In the genomic region with DNA sequence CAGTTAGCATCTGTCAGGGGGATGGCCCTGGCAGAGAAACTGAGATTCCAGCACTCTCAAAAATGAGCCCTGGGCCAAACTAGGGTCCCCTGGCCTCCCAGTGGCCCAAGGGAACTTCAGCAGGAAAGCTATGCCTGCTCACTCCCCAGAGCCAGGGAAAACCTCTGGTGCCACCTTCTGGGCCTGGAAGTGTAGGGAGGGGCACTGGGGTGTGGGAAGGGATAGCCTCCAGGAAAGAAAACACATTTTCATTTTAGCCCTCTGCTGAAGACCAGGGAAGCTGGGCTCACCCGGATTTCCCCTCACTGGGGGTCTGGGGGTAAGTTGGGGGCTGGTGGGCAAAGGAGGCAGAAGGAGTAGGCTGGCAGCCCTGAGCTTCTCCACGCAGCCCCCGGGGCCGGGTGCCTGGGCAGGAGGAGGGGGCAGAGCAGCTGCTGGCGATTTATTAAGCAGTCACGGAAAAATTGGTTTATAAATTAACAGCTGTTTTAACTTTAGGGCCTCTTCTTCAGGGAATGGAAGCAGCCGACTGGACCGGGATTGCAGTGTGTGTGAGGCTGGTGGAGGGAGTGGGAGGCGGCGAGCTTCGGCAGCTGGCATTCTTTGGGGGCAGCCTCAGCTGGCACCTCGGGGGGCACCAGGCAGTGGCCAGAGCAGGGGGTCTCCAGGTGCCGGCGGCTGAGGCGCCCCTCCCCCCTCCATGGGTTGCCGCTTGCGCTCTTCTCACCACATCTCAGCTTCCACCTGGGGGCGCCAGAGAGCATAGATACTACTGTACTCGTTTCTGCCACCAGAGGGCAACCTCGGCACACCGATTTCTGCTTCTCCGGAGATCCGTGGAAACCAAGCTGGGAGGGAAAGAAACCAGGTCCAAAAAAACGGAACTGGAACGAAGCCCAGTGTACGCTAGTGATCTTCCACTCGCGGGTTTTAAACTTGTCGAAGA, we compare ENCODE assay signal across 8 mouse cellular contexts. TPM values are rescaled to one million over a fixed set of nuclear protein-coding genes. Genes with fewer than 3 reads are reported as not detected.
DNase-seq lines count a peak whose midpoint lies in the region; ATAC-seq and TF ChIP-seq lines count a peak whose summit lies in the region.

No protein-coding gene starts in this region.

- CTCF ChIA-PET in Patski (lab: Charles Lee) = interaction anchor here (0.6 to 4.6 kb wide), 41 partner anchors 8 to 330 kb away, joined by 3 to 75 read pairs (median 6); a partner anchor contains a TSS

- peaks cover 6% of the 10 kb centered on the region for H3K27me3 ChIP-seq in Patski
- peaks cover 56% of the 10 kb centered on the region for H3K27me3 ChIP-seq in hindbrain, embryonic 15.5 days

- peaks cover 49% of the 10 kb centered on the region for H3K4me1 ChIP-seq in hindbrain, embryonic 15.5 days (replicated peaks)

- POLR2A ChIA-PET in Patski (lab: Charles Lee) = interaction anchor here (0.7 to 2.2 kb wide), 4 partner anchors 14 to 46 kb away, joined by 3 to 7 read pairs (median 4); a partner anchor contains a TSS

- no peaks in the 10 kb centered on the region for H3K9me3 ChIP-seq in hindbrain, embryonic 15.5 days

- WGBS in hindbrain, embryonic 15.5 days = 1% methylated on average over 29 of the region's 29 CpGs

- in situ Hi-C loops in Patski (cut with MboI; ENCODE audit: low pct_unique_long_range_greater_than_20kb) = loop anchor here (5.0 kb wide), 1 partner anchor 95 kb away; a partner anchor contains a TSS

- H3K27ac ChIP-seq in hindbrain, embryonic 15.5 days (replicated peaks) = 0 out of 2 replicates have a peak overlapping the region, but pooled peaks have one; percentile 1

- peak; percentile 49 for ATAC-seq in Patski
- peak; percentile 27; the same call in 1 of the 2 replicates for ATAC-seq in hindbrain, embryonic 15.5 days (ENCODE audit: low FRiP score, low read depth)

- H3K4me2 ChIP-seq in hindbrain, embryonic 15.5 days = peak overlapping the region; percentile 56

- H3K9ac ChIP-seq in hindbrain, embryonic 15.5 days = no peak overlapping the region

- H3K4me3 ChIP-seq in hindbrain, embryonic 15.5 days = peak overlapping the region; percentile 30

- peak; percentile 100 for TF ChIP-seq CTCF in Patski (IDR thresholded peaks at IDR 0.05)

- no peaks in the 10 kb centered on the region for H3K36me3 ChIP-seq in hindbrain, embryonic 15.5 days

- DNase-seq in Patski (ENCODE audit: low read depth, low spot score) = no peak
- DNase-seq in cerebellum, postnatal 25 days = peak; percentile 97 to 100
- peak; percentile 100 for DNase-seq in frontal cortex, postnatal 36 days (ENCODE audit: low spot score in 2 of 2)
- DNase-seq in left cerebral cortex, adult 11 months (ENCODE audit: low spot score) = peak; percentile 93
- peak; percentile 96 for DNase-seq in lung, postnatal 36 days
- DNase-seq in retina, postnatal 1 day = peak; percentile 92
- DNase-seq in urinary bladder, adult 18-20 months (ENCODE audit: low spot score in 2 of 2) = peak; percentile 85 to 99

RNA-seq across cellular contexts. Expression of a gene that starts 5.9 kb away (rescaled TPM):
- polyA plus RNA-seq in Patski (2021) = 19.2 TPM
- 6.1 and 6.9 TPM in 2 replicates for polyA plus RNA-seq in hindbrain, embryonic 15.5 days (2015; fragmentation: Nextera tagmentation; extraction: Ambion mirVana)

RNA-seq across cellular contexts. Expression of a gene that starts 12.8 kb away (rescaled TPM):
- polyA plus RNA-seq in Patski (2021) = not detected
- 20.9 and 28.6 TPM in 2 replicates for polyA plus RNA-seq in hindbrain, embryonic 15.5 days (2015; fragmentation: Nextera tagmentation; extraction: Ambion mirVana)

RNA-seq across cellular contexts. Expression of a gene that starts 15.9 kb away (rescaled TPM):
- polyA plus RNA-seq in Patski (2021) = 46.3 TPM
- 36.5 and 40.3 TPM in 2 replicates for polyA plus RNA-seq in hindbrain, embryonic 15.5 days (2015; fragmentation: Nextera tagmentation; extraction: Ambion mirVana)

RNA-seq across cellular contexts. Expression of a gene that starts 41.3 kb away (rescaled TPM):
- polyA plus RNA-seq in Patski (2021) = not detected
- polyA plus RNA-seq in hindbrain, embryonic 15.5 days (2015; fragmentation: Nextera tagmentation; extraction: Ambion mirVana) = 0.39 TPM in 1 of 2 replicates, not detected in the other

RNA-seq across cellular contexts. Expression of a gene that starts 44.0 kb away (rescaled TPM):
- not detected for polyA plus RNA-seq in Patski (2021)
- polyA plus RNA-seq in hindbrain, embryonic 15.5 days (2015; fragmentation: Nextera tagmentation; extraction: Ambion mirVana) = 3.7 and 4.0 TPM in 2 replicates

Comparison
In these comparisons a context has a peak if more than half of its experiments do, and no peak if none do; other contexts are left out.
1. RNA of a gene that starts 12.8 kb away (polyA plus RNA-seq): 20.9 to 28.6 TPM in hindbrain, embryonic 15.5 days; not detected in Patski (single experiment); every median in the first group is over 10 times any median in the second.